Mouse (Mus musculus) left cerebral cortex, adult 2 months (tissue): ENCODE results near the gene Gm5798. TPM values are rescaled to one million over a fixed set of nuclear protein-coding genes. Genes with fewer than 3 reads are reported as not detected.
"Not testable (repeated sequence)": the region's sequence is repeated elsewhere in the genome, so short reads cannot be mapped to it uniquely, and the experiment has no call there.

Source experiments
- DNase-seq, 2 experiments: peaks; one replicate each; pipeline ENCODE4 v3.0.0; 2021 to 2022; ENCODE audit warnings: low spot score in 2 of 2, mixed read lengths in 1 of 2; ENCODE audit errors: extremely low spot score in 1 of 2
- H3K27ac ChIP-seq: fragments of 200-600 bp; 2 replicates; pipeline ENCODE4 v1.8.1; 2022
- H3K4me3 ChIP-seq: fragments of 200-600 bp; 2 replicates; pipeline ENCODE4 v1.8.1; 2022
- intact Hi-C: fragments of 180-260 bp; cut with DNase I; formaldehyde crosslinking; loops from one replicate; pipeline ENCODE4 v1.15.1; 2025
- long read RNA-seq, 2 experiments: library from polyadenylated mRNA; stranded (forward); transcript quantifications; one replicate each; pipeline ENCODE4 v2.0.0; 2021; ENCODE audit warnings: borderline mapping rate in 2 of 2
- total RNA-seq, 2 experiments: library from RNA; stranded (reverse); gene quantifications; 2 replicates each; pipeline ENCODE4 v1.2.3; 2021

Gene Gm5798
- total RNA-seq, result not detected
- long read RNA-seq, experiment 1, result 0 reads
- long read RNA-seq, experiment 2, result 0 reads

DNA sequence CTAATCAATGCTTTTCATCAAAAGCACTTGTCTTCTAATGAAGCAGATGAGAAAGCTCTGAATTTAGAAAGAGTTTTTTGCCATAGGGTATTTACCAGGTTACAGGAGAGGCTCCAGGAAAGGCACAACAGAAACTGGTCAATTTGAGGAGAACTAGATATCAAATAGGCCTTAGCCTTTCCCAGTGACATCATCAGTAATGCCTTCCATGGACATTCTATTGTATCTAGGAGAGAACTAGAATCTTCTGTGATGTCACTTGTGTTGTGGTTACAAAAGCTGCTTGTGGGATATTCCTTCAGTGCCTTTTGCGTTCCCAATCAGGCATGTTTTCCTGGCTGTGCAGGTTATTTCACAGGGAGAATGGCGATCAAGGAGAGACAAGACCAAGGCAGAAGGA is at the start of gene Gm5798:
Gene Gm5798, plus strand, starts transcription at position 301 of the 400 bp plus-strand sequence.
- H3K27ac ChIP-seq, H3K4me3 ChIP-seq, intact Hi-C loops, DNase-seq: not testable (repeated sequence)

DNA sequence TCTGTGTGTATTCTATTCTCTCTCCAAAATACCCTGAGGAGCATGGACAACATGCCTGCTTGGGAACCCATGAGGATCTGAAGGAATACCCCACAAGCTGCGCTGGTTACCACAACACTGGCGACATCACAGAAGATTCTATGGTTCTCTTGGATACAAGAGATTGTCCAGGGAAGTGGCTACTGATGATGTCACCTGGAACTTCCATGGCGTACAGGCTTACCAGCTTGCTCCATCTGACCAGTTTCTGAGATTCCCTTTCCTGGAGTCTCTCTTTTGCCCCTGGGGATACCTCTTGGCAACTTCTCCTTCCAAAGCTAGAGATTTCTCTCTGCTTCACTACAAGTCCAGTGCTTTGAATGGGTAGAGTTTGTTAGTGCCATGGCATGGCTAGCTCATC is 37.9 kb downstream of the Gm5798 start, which contains the start of gene Gm7945:
Gene Gm7945, minus strand, starts transcription at position 101 of the 400 bp plus-strand sequence.
- DNase-seq, intact Hi-C loops, H3K4me3 ChIP-seq, H3K27ac ChIP-seq: not testable (repeated sequence)

Other genes with a start within 250 kb of the Gm5798 start
- not detected for gene Mat1a, start 243.6 kb upstream of the Gm5798 start, total RNA-seq
- not detected for gene Sftpa1, start 216.8 kb upstream of the Gm5798 start, total RNA-seq
- not detected for gene Mbl1, start 197.2 kb upstream of the Gm5798 start, total RNA-seq
- not detected for gene Sftpd, start 163.5 kb upstream of the Gm5798 start, total RNA-seq
- under 1 TPM; 0.49 to 0.72 TPM for gene Gm2832, start 69.8 kb upstream of the Gm5798 start, total RNA-seq
- gene Gm7945, start 37.8 kb downstream of the Gm5798 start, total RNA-seq, result not detected
- gene Gm6482, start 59.7 kb downstream of the Gm5798 start, total RNA-seq, result not detected
- gene Gm7954, start 104.9 kb downstream of the Gm5798 start, total RNA-seq, result not detected
- gene Gm3486, start 140.9 kb downstream of the Gm5798 start, total RNA-seq, result not detected
- gene Gm7970, start 207.0 kb downstream of the Gm5798 start, total RNA-seq, result not detected
- gene 1700049E17Rik2, start 224.6 kb downstream of the Gm5798 start, total RNA-seq, result under 1 TPM; 0.41 to 0.84 TPM